Mouse (Mus musculus) kidney, postnatal 0 days (tissue): ENCODE results near the gene Trpc7. TPM values are rescaled to one million over a fixed set of nuclear protein-coding genes. Genes with fewer than 3 reads are reported as not detected.

Source experiments
- ATAC-seq: fragments of 200-750 bp; cut with Nextera tagmentation; replicated peaks from 2 replicates; pipeline ENCODE4 v1.8.0; 2017; ENCODE audit warnings: low read depth, moderate number of reproducible peaks, moderate TSS enrichment, moderate library complexity; ENCODE audit not compliant: low FRiP score
- DNase-seq: peaks from one replicate; pipeline ENCODE4 v3.0.0-alpha.2; 2016; ENCODE audit warnings: low spot score
- H3K27ac ChIP-seq: fragments of 300-500 bp; sonication (generic); 2 replicates; pipeline ENCODE4 v1.5.1; 2014; ENCODE audit warnings: mild to moderate bottlenecking
- H3K27me3 ChIP-seq: fragments of 300-500 bp; sonication (generic); 2 replicates; pipeline ENCODE4 v1.6.1; 2014; ENCODE audit warnings: low read length, mixed read lengths; ENCODE audit not compliant: insufficient read depth
- H3K36me3 ChIP-seq: fragments of 300-500 bp; sonication (generic); 2 replicates; pipeline ENCODE4 v1.6.1; 2014; ENCODE audit warnings: low read length, mixed read lengths; ENCODE audit not compliant: insufficient read depth
- H3K4me1 ChIP-seq: fragments of 300-500 bp; sonication (generic); replicated peaks from 2 replicates; pipeline ENCODE4 v1.6.1; 2014; ENCODE audit warnings: antibody characterized with exemption, low read length, mixed read lengths; ENCODE audit not compliant: insufficient read depth
- H3K4me2 ChIP-seq: fragments of 300-500 bp; sonication (generic); 2 replicates; pipeline ENCODE4 v1.6.1; 2014; ENCODE audit warnings: mild to moderate bottlenecking, low read length, moderate library complexity, mixed read lengths
- H3K4me3 ChIP-seq: fragments of 300-500 bp; sonication (generic); replicated peaks from 2 replicates; pipeline ENCODE4 v1.5.1; 2014; ENCODE audit warnings: low read depth, low read length
- H3K9ac ChIP-seq: fragments of 300-500 bp; sonication (generic); 2 replicates; pipeline ENCODE4 v1.6.1; 2014; ENCODE audit warnings: low read depth, low read length
- H3K9me3 ChIP-seq: fragments of 300-500 bp; sonication (generic); replicated peaks from 2 replicates; pipeline ENCODE4 v1.6.1; 2016; ENCODE audit warnings: low read length, inconsistent platforms, mixed read lengths
- CTCF ChIP-seq: IDR thresholded peaks from 2 replicates; pipeline ENCODE4 v1.5.1; 2016; ENCODE audit warnings: antibody characterized with exemption, low read depth, mild to moderate bottlenecking, moderate library complexity
- WGBS: fragments of 180-500 bp; shearing (Covaris S2); extraction: QIAGEN DNeasy Blood & Tissue Kit; methylation state at CpG from one replicate; pipeline ENCODE4 v1.1.7; 2014; 5-methylcytosine and 5-hydroxymethylcytosine counted together
- polyA plus RNA-seq: library from polyadenylated mRNA; unstranded; fragments of >200 nt; fragmentation: Nextera tagmentation; extraction: Ambion mirVana; gene quantifications from 2 replicates; pipeline ENCODE4 v1.2.1, GENCODE M21; 2015

The Trpc7 gene
- 0.16 and 0.18 TPM in 2 replicates for polyA plus RNA-seq

DNA sequence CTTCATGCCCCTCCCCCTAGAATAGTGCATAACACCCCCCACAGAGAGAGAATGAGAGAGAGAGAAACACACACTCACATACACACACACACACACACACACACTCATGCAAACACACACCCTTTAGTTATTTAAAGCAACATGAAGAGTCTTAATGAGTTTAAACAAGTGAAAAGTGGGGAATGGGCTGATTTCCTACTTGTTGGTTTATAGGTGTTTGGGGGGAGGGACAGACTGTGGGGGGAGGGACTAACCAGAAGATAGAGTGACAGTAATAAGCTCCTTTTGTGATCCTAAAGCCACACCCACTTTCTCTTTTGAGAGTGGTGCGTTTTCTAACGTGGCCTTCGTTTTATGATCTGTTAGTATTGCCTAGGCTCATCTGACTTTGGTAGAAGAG is at the start of gene Trpc7:
Trpc7 (minus strand) TSS at position 101 of the 400 bp plus-strand sequence.
- DNase-seq (no peak), ATAC-seq (no peak)
- Histone ChIP-seq H3K9ac (no peak within 1 kb of the TSS), H3K4me1 (no peaks in the 10 kb centered on the region), H3K9me3 (no peaks in the 10 kb centered on the region), H3K4me3 (no peak within 1 kb of the TSS), H3K27me3 (no peaks in the 10 kb centered on the region), H3K27ac (no peak within 1 kb of the TSS), H3K4me2 (no peak within 1 kb of the TSS), H3K36me3 (no peaks in the 10 kb centered on the region)
- TF ChIP-seq CTCF: no peak
- WGBS: 52% methylated on average over 3 of the region's 3 CpGs

DNA sequence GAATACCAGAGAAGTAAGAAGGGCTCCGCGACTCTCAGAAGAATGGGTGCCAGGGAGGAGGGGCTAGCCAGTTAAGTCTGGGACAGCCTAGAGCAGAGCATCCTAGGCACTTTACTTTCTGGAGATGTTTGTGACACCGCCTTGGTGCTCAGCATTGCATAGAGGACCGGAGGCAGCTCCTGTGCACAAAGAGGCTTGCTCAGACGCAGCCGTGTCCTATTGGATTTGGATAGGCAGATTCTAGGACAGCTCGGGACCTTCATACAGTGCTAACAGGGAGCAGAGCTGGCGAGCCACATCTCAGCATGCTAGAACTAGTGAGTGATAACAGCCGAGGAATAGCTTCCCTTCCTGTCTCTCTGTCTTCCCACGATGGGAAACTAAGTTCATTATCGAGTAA is 43.5 kb upstream of the Trpc7 start:
- Histone ChIP-seq H3K4me2 (no peak overlapping the region), H3K4me3 (no peak overlapping the region), H3K9me3 (no peaks in the 10 kb centered on the region), H3K27me3 (no peaks in the 10 kb centered on the region), H3K27ac (no peak overlapping the region), H3K36me3 (no peaks in the 10 kb centered on the region), H3K4me1 (no peaks in the 10 kb centered on the region), H3K9ac (no peak overlapping the region)
- 84% methylated on average over 11 of the region's 11 CpGs for WGBS
- ATAC-seq (no peak), DNase-seq (no peak)
- TF ChIP-seq CTCF: no peak

DNA sequence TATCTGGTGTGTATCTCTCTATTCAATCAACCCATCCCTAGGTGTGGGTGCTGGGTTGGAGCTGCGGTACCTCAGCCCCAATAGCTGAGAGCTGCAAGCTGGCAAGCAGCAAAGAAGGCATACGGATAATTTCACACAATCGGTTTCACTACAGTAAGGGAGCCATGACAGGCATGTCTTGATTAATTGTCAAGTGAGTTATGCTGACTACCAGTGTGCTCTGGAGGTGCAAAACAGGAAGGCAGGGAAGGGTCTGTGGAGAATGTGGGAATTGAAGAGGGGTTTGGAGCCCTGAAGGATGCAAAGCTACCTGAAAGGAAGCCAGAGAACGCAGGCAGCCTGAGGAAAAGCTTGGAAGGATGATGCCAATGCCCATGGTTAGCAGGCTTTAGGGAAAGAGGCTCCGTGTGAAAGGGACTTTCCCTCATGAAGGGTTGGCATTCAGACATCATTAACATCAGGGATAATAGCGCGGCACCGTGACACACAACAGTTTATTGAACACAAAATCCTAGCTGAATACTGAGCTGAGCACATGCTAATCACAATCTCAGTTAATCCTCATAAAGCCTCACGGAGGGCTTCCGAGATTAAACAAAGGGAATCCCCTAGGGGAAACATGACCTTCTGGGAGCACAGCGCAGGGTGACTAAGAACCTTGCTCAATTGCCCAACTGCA is 38.2 kb upstream of the Trpc7 start:
- WGBS: 79% methylated on average over 11 of the region's 11 CpGs
- DNase-seq (no peak), ATAC-seq (no peak)
- Histone ChIP-seq H3K9me3 (no peaks in the 10 kb centered on the region), H3K36me3 (no peaks in the 10 kb centered on the region), H3K4me3 (no peak overlapping the region), H3K27ac (no peak overlapping the region), H3K4me1 (no peaks in the 10 kb centered on the region), H3K27me3 (no peaks in the 10 kb centered on the region), H3K9ac (no peak overlapping the region), H3K4me2 (no peak overlapping the region)
- TF ChIP-seq CTCF: no peak

DNA sequence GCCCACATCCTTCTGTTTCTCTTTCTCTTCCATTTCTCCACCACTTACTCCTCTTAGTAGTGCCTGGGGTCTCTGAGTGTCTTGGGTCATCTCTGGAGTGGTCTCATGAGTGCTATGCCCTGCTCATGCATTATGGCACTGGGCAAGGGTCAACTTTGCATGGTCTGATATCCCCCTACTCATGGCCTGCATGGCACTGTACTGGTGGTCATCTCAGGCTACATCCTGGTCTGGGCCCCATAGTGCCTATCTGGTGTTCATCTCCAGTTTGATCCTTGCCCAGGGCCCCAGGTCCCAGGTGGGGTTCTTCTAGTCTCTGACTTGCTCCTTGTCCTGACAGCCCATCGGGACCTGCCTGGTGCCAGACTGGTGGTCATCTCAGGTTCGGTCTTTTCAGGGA is 34.6 kb upstream of the Trpc7 start:
- Histone ChIP-seq H3K27me3 (no peaks in the 10 kb centered on the region), H3K9ac (no peak overlapping the region), H3K4me1 (no peaks in the 10 kb centered on the region), H3K36me3 (no peaks in the 10 kb centered on the region), H3K4me2 (no peak overlapping the region), H3K27ac (no peak overlapping the region), H3K9me3 (no peaks in the 10 kb centered on the region), H3K4me3 (no peak overlapping the region)
- no peak for ATAC-seq
- DNase-seq: no peak
- no peak for TF ChIP-seq CTCF
- 94% methylated on average over 2 of the region's 2 CpGs for WGBS

DNA sequence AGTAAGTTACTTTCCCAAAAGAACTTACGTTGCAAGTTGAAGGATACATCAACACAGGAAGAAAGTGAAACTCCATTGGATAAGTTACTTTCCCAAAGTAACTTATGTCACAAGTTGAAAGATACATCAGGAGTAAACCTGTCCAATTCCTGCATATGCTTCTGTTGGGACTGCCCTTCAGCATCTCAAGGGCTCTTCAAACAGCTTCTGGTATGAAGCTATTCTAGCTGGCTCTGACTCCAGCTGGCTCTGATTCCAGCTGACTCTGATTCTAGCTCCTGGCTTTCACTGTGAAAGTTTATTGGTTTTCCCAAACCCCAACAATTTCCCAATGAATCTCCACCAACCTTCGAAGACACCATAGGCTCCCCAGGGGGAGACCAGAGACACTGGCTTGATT is 27.2 kb upstream of the Trpc7 start:
- H3K9me3 ChIP-seq: no peaks in the 10 kb centered on the region
- no peaks in the 10 kb centered on the region for H3K27me3 ChIP-seq
- no peak for ATAC-seq
- WGBS: 73% methylated on average over 2 of the region's 2 CpGs
- H3K4me3 ChIP-seq: no peak overlapping the region
- no peak overlapping the region for H3K9ac ChIP-seq
- TF ChIP-seq CTCF: no peak
- H3K36me3 ChIP-seq: no peaks in the 10 kb centered on the region
- no peak for DNase-seq
- no peaks in the 10 kb centered on the region for H3K4me1 ChIP-seq
- H3K27ac ChIP-seq: no peak overlapping the region
- H3K4me2 ChIP-seq: no peak overlapping the region

DNA sequence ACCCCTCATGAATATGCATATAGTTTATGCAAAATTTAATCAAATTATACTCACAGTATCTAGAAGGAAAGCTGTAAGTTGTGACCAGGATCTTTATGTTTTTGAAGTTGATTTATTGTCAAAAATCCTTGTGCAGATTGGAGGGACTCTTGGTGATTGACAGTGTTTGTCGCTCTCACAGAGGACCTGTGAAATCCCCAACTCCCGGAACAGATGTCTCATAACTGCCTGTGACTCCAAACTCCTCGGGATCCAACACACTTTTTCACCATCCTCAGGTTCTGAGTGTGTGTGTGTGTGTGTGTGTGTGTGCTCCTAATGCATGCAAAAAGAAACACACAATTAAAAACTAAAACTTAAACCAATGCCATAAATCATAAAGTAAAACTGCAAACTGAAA is 25.5 kb upstream of the Trpc7 start:
- WGBS: 64% methylated on average over 3 of the region's 3 CpGs

DNA sequence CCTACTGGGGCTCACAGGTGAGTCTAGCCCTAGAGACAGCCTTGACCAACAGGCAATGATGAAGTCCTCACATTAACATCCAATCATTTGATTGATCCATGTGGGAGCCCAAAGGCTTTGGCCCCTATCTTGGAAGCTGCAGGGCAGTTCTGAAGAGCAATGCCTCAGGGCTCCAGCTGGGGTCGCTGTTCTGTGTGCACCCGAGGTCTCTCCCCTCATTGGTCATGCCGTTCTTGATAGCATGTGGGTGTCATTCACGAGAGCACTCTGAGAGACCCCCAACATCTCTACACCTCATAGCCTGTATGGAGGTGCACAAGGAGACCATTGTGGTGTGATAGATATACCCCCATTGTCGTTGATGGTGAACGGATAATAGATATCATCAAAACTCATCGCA is 18.9 kb upstream of the Trpc7 start:
- no peak overlapping the region for H3K4me2 ChIP-seq
- WGBS: 84% methylated on average over 7 of the region's 7 CpGs
- no peaks in the 10 kb centered on the region for H3K9me3 ChIP-seq
- no peak for TF ChIP-seq CTCF
- no peak overlapping the region for H3K27ac ChIP-seq
- ATAC-seq: no peak
- H3K4me1 ChIP-seq: no peaks in the 10 kb centered on the region
- H3K9ac ChIP-seq: no peak overlapping the region
- H3K36me3 ChIP-seq: no peaks in the 10 kb centered on the region
- no peaks in the 10 kb centered on the region for H3K27me3 ChIP-seq
- no peak overlapping the region for H3K4me3 ChIP-seq
- no peak for DNase-seq

More for the DNA sequence above, 25.5 kb upstream of the Trpc7 start:
- no peak for TF ChIP-seq CTCF
- no peak for ATAC-seq
- Histone ChIP-seq H3K4me2 (no peak overlapping the region), H3K27me3 (no peaks in the 10 kb centered on the region), H3K4me1 (no peaks in the 10 kb centered on the region), H3K27ac (no peak overlapping the region), H3K9me3 (no peaks in the 10 kb centered on the region), H3K4me3 (no peak overlapping the region), H3K9ac (no peak overlapping the region), H3K36me3 (no peaks in the 10 kb centered on the region)
- no peak for DNase-seq
